Mouse (Mus musculus) midbrain, postnatal 0 days (tissue): ENCODE measurements at regions not wholly inside any gene's neighbourhood (a gene's known extent, or its start where the extent isn't known, plus 50 kb on each side); places are given as distances from the start of the nearest gene placed in this dataset.

Experiments used
- ATAC-seq: fragments of 200-750 bp; cut with Nextera tagmentation; 2 replicates; pipeline ENCODE4 v1.8.0; 2017; ENCODE audit warnings: moderate number of reproducible peaks, mild to moderate bottlenecking, moderate TSS enrichment, moderate library complexity; ENCODE audit not compliant: low FRiP score
- DNase-seq: peaks from one replicate; pipeline ENCODE4 v3.0.0-alpha.2; 2015; ENCODE audit warnings: low spot score
- H3K27ac ChIP-seq: fragments of 300-500 bp; sonication (generic); 2 replicates; pipeline ENCODE4 v1.5.1; 2014; ENCODE audit warnings: low read depth, mild to moderate bottlenecking, low read length, mixed read lengths
- H3K27me3 ChIP-seq: fragments of 300-500 bp; sonication (generic); 2 replicates; pipeline ENCODE4 v1.6.1; 2014; ENCODE audit warnings: low read length, control low read depth, mixed read lengths; ENCODE audit not compliant: insufficient read depth
- H3K36me3 ChIP-seq: fragments of 300-500 bp; sonication (generic); 2 replicates; pipeline ENCODE4 v1.6.1; 2014; ENCODE audit warnings: low read length, control low read depth, mixed read lengths; ENCODE audit not compliant: insufficient read depth
- H3K4me1 ChIP-seq: fragments of 300-500 bp; sonication (generic); 2 replicates; pipeline ENCODE4 v1.6.1; 2014; ENCODE audit warnings: mild to moderate bottlenecking, control low read depth, antibody characterized with exemption, low read length, mixed read lengths; ENCODE audit not compliant: insufficient read depth
- H3K4me2 ChIP-seq: fragments of 300-500 bp; sonication (generic); 2 replicates; pipeline ENCODE4 v1.6.1; 2014; ENCODE audit warnings: low read depth, mild to moderate bottlenecking, low read length, mixed read lengths; ENCODE audit not compliant: poor library complexity, severe bottlenecking
- H3K4me3 ChIP-seq: fragments of 300-500 bp; sonication (generic); 2 replicates; pipeline ENCODE4 v1.5.1; 2014; ENCODE audit warnings: low read depth, mild to moderate bottlenecking, low read length, moderate library complexity
- H3K9ac ChIP-seq: fragments of 300-500 bp; sonication (generic); replicated peaks from 2 replicates; pipeline ENCODE4 v1.6.1; 2014; ENCODE audit warnings: mild to moderate bottlenecking, low read length, moderate library complexity, mixed read lengths; ENCODE audit not compliant: poor library complexity, severe bottlenecking
- H3K9me3 ChIP-seq: fragments of 300-500 bp; sonication (generic); 2 replicates; pipeline ENCODE4 v1.6.1; 2016; ENCODE audit warnings: low read length, control low read depth
- CTCF ChIP-seq: IDR thresholded peaks from 2 replicates; pipeline ENCODE4 v1.5.1; 2016; ENCODE audit warnings: antibody characterized with exemption, mild to moderate bottlenecking
- WGBS: fragments of 180-500 bp; shearing (Covaris S2); extraction: QIAGEN DNeasy Blood & Tissue Kit; methylation state at CpG from one replicate; pipeline ENCODE4 v1.1.7; 2014; 5-methylcytosine and 5-hydroxymethylcytosine counted together

DNA sequence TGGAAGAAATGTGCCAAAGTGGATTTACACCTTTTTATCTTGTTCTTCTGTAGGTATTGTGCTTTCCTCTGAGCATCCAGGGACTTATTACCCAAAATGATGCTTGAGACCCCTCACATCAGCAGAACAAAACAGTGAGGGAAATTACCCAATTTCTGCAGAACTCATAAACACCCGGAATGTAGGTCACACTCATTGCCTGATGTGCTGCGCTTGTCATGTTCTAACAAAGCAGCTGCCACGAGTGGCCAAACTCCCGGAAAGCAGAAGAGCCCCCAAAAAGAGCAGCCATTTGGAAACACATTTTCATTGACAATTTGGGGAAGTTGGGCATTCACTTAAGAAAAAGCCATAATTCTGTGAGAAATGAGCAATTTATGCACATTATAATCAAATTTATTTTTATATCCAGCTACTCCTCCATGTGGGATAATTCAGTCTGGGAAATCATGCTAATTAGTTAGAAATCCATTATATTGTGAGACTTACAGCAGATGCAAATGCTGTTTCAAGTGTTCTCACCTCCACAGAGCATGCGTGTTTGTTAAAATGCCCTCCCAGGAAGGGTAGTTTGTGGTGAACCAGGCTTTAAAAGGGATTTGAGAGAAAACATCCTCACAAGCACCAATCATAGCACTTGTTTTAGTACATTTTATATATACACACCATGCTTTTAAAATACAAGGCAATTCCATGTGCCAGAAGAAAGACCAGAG lies 931.9 kb upstream of the Klhl29 start:
- H3K4me2 ChIP-seq = no peak overlapping the region
- 48% methylated on average over 5 of the region's 5 CpGs for WGBS
- DNase-seq (peak; percentile 35), ATAC-seq (no peak)
- no peaks in the 10 kb centered on the region for H3K4me1 ChIP-seq
- no peak overlapping the region for H3K9ac ChIP-seq
- TF ChIP-seq CTCF = no peak
- H3K27me3 ChIP-seq = no peaks in the 10 kb centered on the region
- no peak overlapping the region for H3K27ac ChIP-seq
- H3K4me3 ChIP-seq = no peak overlapping the region
- H3K36me3 ChIP-seq = no peaks in the 10 kb centered on the region
- no peaks in the 10 kb centered on the region for H3K9me3 ChIP-seq

DNA sequence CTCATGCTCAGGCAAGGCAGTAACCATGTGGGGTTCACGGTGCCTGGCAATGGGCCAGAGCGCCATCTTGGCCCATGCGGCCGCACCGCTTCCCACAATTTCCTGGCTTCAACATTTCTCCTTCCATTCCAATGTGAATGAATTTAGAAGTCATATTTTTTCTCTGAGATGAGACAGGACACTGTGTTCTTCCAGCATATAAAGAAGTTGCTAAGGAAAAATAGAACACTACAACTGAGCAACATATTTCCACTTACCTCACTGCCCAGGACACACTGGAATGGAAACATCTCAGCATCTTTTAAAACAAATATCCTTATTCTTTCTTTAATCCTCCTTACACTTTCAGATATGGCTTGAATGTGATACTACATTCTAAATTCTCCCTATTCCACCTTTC lies 912.1 kb upstream of the Klhl29 start:
- ATAC-seq (no peak), DNase-seq (no peak)
- Histone ChIP-seq H3K27ac (no peak overlapping the region), H3K4me1 (no peaks in the 10 kb centered on the region), H3K27me3 (no peaks in the 10 kb centered on the region), H3K36me3 (no peaks in the 10 kb centered on the region), H3K4me3 (no peak overlapping the region), H3K9me3 (no peaks in the 10 kb centered on the region), H3K9ac (no peak overlapping the region), H3K4me2 (no peak overlapping the region)
- 93% methylated on average over 5 of the region's 5 CpGs for WGBS
- TF ChIP-seq CTCF = no peak

DNA sequence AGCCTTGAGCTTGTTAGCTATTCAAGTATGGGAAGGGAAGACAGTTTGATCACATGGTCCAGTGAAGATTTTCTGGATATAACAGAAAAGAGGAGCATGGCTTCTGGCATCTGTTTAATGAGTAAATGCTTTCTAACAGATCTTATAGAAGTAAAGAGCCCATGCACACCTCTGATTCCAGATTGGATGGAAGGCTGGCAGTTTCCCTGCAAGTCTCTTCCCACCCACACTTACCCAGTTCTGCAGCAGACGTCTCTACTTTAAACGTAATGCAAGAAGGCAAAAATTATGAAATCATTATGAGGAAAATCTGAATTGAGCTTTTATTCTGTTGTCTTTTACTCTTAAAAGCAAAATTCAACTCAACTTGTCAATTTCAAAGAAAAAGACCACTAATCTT lies 888.5 kb upstream of the Klhl29 start:
- no peak overlapping the region for H3K4me3 ChIP-seq
- H3K36me3 ChIP-seq = no peaks in the 10 kb centered on the region
- no peak overlapping the region for H3K27ac ChIP-seq
- DNase-seq (no peak), ATAC-seq (no peak)
- H3K27me3 ChIP-seq = no peaks in the 10 kb centered on the region
- no peak overlapping the region for H3K4me2 ChIP-seq
- no peak for TF ChIP-seq CTCF
- no peak overlapping the region for H3K9ac ChIP-seq
- no peaks in the 10 kb centered on the region for H3K4me1 ChIP-seq
- no peaks in the 10 kb centered on the region for H3K9me3 ChIP-seq
- 61% methylated on average over 2 of the region's 2 CpGs for WGBS
